Mouse (Mus musculus) cerebellum, adult 11 months (tissue): ENCODE measurements around the gene Zmynd8.

ENCODE experiments used
- DNase-seq: peaks from one replicate; pipeline ENCODE4 v3.0.0; 2022

The Zmynd8 gene

DNA sequence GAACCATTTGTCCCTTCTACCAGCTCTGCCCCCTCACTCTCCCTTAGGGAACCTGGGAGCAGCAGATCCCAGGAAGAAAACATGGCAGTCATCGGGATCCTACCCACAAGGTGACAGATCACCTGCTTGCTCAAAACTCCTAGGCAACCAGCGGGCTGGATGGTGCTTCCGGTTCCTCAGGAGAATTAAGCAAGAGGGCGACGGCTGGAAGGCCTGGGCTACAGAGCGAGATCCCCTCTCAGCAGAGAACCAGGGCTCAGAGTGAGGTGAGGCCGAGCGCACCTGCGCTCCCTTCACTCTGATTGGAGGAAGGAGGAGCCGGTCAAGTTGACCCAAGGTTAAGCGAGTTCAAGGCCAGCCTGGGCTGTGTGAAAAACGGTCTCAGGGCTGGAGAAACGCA is 2.6 kb downstream of the Zmynd8 start:
- no peak for DNase-seq

DNA sequence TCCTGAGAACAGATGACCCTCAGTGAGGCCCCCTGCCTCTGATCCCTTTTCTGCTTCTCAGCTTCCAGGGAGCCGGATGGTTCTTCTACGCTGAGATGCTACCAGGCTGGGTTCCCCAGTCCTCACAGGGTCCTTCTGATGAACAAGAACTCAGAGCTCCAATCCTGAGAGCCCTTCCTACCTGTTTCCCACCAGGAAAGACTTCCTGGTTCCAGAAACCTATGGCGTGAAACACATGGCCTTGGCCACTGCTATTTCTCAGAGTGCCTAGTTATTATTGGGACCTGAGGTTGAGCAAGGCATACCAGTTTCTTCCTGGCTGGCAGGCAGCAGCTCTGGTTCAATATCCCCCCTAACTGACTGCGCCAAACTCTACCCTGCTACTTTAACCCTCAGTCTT is 3.1 kb downstream of the Zmynd8 start:
- no peak for DNase-seq

DNA sequence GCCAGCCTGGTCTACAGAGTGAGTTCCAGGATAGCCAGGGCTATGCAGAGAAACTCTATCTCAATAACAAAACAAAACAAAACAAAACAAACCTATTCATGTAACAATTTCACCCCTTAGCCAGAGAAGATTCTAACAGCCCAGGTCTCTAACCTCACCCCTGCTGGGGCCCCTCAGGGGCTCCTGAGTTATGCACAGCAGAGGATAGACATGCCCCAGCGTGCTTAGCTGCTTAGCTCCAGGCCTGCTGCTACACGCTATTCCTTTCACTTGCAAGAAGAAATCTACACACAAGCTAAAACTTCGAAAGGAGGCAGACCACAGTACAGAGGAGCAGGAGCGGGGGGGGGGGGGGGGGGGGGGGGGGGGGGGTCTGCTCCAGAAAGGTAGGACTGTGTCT is 4.3 kb downstream of the Zmynd8 start:
- DNase-seq, result no peak

DNA sequence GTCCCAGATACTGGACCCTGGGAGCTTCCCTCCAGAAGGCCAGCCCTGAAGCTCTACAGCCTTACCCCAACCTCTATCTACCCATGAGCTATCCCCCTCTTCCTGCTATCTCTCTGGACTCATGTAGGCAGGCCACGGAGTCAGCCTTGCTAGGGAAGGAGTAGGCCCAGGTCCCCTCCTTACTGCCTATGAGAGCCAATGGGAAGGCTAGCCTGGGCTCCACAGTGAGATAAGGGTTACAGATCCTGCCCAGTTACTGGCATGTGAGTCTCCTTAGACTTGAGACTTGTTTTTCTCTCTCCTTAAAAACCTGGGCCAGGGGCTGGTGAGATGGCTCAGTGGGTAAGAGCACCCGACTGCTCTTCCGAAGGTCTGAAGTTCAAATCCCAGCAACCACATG is 5.6 kb downstream of the Zmynd8 start:
- DNase-seq, result no peak

DNA sequence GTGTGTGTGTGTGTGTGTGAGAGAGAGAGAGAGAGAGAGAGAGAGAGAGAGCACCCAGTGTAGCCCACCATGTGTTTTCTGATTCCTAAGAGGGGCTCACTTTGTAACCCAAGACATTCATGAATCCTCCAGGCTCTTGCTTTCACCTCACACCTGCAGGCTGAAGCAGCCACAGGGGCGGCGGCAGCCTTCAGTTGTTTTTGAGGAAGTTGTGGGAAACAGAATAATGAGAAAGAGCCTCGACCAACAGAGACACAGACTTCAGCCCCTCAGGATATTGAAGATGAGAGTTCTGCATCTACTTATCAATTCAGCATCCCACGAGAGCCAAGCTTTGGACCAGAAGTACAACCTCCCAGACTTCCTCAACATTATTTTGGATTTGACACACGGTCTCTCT is 6.2 kb downstream of the Zmynd8 start:
- no peak for DNase-seq

DNA sequence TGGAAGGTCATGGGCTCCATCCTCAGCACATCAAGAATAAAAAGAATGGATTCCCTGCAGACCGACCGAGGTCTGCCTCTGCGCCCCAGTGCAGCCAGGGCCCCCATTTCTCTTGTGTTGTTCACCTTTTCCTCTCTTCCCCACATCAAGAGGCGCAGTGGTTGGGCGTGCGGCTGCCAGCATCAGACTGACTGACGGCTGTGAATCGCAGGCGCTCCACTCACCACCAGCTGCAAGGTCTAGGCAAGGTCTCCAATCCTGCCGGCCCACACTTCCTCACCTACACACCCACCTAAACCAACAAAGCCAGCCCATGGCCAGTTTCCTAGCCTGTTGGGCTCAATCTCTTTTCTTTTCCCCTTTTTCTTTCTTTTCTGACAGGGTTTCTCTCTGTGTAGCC is 8.4 kb downstream of the Zmynd8 start:
- DNase-seq, result no peak

DNA sequence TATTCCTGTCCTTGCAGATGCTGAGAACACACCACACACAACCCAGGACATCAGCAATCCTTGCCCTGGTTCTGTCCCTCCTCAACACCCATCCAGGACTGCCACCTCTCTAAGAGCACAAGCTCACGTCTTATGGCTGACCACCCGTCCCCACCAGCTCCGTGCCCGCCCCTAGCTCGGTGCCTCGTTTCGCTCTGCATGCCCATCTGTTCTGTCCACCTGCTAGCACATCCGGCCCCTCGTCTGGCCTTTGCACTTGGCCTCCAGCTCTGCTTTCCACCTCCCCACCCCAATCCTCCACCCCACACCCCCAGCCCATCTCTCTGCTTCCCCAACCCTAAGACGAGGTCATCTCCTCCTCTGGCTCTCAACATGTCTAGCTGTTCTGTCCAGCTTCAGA is 8.9 kb downstream of the Zmynd8 start:
- peak; percentile 47 for DNase-seq

DNA sequence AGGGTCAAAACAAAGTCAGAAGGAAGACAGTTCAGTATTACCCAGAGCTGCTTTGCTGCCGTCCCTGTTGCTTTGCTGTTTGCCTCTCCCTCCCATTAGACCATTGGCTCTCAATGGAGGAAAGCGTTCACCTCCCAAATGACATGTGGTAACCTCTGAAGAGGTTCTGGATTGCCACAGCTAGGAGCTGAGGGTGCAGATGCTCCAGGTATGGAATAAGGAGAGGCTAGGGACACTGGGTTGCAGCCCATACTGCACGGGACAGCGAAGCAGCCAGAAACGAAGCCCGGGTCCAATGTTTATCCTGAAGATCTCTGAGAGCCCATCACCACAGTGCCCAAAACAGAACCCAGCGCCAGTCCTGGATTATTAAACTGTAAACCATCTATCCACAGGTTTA is 9.6 kb downstream of the Zmynd8 start:
- DNase-seq, result no peak

DNA sequence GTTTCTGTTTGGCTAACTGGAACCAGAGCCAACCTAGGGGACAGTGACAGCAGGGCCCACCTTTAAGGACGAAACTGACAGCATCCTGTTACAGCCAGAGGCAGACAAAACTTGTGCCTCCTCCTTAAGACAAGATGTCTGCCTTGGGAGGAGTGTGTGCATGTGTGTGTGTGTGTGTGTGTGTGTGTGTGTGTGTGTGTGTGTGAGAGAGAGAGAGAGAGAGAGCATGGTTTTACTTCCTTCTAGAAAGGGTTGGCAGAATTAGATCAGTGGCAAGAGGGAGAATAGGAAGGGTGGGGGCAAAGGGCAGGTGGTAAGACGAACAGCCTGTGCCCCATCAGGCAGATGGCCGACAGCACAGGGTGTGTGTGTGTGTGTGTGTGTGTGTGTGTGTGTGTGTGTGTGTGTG is 10.0 kb downstream of the Zmynd8 start:
- no peak for DNase-seq

DNA sequence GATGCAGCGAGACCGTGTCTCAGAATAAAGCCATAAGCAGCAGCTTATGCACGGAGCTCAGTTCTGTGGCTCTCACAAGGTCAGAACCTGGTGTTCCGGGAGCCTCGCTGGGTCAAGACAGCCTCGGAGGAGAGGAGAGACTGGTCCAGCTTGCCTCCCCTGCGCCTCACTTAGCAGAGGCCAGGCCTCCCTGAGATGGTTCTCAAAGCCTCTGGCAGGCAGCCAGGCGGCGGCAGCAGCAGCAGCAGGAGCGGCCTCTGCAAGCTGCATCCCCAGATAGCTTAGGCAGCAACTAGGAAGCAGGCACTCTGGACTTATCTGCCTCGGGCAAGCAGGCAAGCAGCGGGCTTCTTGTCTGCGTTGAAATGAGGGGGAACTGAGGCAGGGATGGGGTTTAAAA is 10.4 kb downstream of the Zmynd8 start:
- peak; percentile 69 for DNase-seq

DNA sequence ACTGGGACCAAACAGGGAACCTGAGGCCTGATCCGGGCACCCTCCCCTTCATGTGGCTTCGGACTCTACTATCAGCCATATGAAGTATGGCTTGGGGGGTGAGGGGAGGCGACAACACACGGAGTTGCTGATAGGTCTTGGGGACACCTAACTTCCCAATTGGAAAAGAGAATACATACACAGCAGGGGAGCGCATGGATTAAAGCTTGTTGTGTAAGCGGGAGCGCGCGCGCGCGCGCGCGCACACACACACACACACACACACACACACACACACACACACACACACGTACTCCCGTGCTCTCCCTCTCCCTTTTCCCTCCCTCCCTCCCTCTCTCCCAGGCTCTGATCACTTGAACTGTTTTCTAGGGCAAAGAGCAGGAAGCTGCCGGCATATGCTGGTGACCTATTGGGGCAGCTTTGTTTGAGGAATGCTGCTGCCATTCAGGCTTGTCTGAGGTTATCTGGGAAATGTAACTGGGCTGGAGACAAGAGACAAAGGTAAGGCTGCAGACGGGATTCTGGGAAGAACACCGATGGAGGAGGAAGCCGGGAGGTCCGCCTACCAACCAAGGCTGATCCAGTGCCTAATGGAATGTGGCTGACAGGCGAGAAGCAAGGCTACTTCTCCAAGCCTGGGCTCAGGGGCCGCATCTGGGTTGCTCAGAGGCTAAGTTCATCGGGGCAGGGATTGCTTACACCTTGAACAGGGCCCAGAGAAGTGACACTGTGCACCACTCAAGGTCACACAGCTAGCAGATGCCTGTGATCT is 11.8 kb downstream of the Zmynd8 start:
- peak; percentile 39 for DNase-seq

DNA sequence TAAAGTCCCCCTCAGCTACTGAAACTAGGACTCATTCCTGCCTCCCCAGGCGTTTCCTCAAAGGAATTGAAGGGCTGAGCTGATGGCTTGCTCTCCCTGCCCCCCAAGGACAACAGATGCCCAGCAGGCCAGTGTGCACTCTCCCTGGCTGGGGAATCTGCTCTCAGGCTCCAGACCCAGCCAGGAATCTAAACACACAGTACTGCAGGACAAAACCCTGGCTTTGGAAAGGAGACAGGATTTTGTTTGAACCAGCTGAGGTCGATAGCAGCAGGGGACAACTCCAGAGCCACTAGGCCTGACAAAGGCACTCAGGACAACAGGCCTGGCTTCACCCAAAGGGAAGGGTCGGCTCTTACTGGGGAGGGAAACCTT is 12.3 kb downstream of the Zmynd8 start:
- peak; percentile 55 for DNase-seq

DNA sequence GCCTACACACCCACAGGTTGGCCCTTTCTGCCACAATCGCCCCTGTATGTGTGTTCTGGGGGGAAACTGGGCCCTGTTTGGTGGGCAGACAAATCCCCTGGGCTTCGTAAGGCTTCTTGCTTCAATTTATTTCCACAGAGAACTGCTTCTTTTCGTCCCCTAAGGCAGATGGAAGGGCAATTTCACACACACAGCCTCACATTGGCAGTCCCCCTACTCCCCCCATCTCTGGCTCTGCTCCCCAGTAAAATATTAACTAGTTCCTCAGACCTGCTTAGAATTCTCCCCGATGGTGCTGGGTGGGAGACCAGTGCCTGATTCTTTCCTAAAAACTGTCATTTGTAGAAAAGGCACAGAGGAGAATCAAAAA is 12.9 kb downstream of the Zmynd8 start:
- DNase-seq, result no peak

DNA sequence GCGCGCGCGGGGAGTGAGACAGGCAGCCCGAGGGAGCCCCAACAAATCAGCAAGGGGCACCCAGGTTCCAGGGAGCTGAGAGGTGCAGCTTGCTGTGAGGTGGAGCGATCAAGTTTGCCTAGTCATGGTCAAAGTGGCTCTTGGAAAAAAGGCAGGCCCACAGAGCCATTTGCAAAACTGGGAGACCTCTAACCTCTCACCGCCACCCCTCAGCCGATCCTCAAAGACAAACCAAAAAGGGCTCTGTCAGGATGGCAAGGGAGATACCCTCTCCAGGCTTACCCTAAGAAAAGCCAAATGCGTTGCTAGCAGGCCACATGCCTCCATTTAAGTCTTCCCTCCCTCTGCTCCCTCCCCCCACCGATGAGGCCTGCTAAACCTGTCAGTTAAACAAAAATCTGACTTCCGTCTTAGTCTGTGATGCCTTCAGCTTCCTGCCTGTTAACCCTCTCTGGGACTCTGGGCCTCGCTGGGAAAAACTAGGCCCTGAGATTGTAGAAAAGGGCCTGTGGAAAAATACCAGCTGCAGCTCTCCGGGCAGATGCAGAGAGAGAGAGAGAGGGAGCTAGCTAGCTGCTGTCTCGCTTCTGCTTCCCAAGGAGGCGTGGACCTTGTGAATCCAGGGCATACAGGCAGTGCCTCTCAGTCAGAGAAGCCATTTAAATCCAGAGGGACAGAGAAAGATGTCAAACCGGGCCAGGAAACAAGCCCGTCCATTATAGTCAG is 13.4 kb downstream of the Zmynd8 start:
- peak; percentile 37 for DNase-seq

DNA sequence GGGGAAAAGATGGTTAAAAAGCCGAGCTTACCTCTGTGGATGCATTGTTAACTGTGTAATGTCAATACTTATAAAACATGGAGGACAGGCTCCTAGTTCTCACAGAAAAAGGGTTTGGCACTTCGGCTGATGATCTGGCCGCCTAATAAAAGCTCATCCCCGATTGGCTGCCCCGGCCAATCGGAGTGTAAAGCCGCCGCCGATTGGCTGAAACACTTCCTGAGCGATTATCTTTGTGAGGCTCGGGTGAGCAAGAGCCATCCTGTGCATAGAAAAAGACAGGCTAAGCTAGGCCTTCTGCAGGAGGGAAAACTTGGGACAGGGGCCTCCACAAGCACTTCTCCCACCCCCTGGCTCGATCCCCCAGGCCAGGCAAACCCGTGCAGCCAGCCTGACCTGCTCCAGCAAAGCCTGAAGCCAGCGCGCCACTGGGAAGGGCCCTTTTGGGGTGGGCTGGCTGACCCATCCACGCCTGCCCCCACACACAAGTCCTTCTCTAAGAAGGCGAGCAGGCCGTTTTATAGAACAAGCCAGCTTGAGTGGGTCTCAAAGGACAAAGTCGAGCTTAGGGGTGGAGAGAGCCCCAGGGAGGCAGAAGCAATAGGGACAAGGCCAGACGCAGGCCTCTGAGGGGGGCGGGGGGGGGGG is 14.1 kb downstream of the Zmynd8 start:
- peak; percentile 96 for DNase-seq

DNA sequence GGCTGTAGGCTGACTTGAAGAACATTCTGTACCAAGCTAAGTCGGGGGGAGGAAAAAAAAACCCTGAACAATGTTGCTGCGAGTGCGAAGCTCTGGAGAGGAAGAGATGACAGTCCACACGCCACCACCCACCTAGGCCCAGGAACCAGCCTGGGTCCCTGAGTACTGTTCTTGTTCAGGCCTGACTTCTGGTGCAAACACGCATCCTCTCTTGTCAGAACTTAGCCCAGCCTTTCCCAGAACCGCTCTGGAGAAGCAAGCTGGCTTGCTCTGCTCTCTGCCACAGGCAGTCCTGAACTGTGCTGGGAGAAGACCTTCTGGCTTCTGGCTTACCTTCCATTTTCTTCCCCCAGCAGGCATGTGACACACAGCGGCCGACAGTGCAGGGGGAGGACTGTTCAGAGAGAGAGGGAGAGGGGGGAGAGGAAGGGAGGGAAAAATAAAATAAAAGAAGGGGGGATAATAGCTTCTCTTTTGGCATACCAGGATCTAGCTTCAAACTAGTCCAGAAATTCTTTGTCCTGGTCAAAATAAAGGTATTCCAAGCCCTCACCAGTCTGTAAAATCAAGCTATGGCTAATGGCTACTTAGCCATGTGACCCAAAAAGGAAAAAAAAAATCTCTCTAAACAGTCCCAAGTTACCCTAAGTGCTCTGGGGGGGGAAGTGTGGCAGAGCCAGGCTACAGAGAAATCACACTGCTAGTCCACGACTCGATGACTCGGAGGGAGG is 14.8 kb downstream of the Zmynd8 start:
- peak; percentile 45 for DNase-seq

DNA sequence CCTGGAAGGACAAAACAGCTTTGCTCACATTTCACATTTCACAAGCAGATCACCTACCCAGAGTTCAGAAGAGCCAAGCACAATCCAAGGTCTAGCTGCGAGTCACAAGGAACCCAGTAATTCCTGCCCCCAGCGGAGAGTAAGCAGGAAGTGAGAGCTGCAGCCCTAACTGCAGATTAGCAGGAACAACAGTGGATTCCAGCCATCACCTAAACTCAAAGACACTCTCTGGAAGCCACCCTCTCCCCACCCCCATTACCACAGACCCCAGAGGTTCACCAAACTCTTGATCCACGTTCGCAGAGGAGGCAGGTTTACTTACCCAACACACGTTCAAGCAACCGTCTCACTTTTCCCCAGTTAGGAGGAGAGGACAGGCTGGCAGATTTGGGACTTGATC is 15.8 kb downstream of the Zmynd8 start:
- no peak for DNase-seq

DNA sequence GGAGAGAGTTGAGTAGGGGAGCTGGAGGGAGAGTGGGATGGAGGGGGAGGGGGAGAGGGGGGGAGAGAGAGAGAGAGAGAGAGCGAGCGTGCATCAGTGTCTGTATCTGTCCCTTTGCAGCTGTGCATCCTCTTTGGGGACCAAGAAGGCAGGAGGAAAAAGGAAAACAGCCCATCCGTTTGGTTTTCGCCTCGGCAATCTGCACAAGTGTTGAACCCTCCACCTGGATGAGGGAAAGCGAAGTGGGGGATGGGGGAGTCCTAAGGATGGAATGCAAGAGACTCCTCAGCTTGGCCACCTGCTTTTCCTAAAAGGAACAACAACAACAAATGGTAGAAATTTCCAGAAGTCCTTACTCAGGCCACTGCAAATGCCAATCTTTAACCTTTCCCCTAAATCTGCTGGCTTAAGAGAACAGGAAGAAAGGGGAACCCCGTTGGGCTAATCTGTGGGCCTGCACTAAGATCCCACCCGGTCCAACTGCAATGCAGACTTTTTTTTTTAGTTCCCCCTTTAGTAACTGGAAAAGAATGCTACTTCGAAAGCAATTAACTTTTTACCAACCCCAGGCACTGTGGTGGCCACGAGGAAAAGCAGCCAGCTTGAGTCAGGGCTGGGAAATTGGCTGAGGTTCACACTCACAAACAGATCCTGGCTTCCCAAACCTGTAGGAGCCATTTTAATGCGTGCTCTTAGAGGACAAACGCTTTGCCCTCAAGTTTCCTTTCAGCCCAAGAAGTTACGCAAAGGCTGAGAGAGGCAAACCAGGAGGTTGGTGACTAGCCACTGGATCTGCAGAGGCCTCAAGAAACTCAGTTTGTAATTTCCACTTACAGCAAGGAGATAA is 17.0 kb downstream of the Zmynd8 start:
- DNase-seq, result peak; percentile 43

DNA sequence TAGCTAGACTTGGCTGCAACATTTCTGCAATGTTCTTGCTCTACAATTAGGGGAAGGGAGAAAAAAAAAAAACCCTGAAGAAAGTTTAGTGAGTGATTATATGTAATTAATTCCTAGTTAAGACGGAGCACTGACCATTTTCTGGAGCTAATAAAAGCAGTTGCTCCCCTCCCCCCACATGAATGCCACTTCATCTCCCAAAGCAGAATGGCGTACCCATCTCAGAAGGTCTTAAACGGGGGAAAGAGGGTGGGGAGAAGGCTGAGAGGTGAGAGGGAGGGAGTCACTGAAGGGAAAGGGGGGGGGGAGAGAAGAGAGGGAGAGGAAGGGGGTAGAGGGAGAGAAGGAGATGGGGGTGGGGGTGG is 17.6 kb downstream of the Zmynd8 start:
- no peak for DNase-seq

DNA sequence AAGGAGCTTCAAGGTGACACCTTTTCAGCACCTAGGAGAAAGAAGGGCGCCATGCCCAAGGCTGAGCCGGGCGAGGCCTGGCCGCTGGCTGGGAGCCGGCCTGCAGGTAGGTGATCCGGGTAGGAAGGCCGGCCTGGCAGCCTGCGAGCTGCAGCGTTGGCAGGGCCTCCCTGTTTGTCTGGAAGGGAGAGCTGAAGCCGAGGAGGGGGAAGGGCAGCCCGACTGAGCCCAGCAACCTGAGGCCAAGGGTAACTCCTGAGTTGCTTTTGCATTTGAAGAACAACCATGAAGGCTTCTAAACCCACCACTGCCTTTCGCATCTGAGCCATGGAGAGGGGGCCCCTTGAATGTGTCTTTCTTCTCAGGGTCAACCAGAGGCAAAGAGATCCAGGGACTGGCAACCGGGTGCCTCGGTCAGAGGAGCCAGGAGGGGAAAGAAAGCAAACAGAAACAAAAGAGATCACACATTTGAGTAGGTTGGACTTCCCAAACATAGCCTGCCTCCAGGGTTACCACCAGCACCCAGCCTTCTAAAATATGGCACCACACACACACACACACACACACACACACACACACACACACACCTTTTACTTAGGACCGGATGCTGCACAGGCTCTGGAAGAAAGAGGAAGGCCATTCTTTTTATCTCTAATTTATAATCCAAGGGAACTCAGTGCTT is 18.2 kb downstream of the Zmynd8 start:
- peak; percentile 95 for DNase-seq

DNA sequence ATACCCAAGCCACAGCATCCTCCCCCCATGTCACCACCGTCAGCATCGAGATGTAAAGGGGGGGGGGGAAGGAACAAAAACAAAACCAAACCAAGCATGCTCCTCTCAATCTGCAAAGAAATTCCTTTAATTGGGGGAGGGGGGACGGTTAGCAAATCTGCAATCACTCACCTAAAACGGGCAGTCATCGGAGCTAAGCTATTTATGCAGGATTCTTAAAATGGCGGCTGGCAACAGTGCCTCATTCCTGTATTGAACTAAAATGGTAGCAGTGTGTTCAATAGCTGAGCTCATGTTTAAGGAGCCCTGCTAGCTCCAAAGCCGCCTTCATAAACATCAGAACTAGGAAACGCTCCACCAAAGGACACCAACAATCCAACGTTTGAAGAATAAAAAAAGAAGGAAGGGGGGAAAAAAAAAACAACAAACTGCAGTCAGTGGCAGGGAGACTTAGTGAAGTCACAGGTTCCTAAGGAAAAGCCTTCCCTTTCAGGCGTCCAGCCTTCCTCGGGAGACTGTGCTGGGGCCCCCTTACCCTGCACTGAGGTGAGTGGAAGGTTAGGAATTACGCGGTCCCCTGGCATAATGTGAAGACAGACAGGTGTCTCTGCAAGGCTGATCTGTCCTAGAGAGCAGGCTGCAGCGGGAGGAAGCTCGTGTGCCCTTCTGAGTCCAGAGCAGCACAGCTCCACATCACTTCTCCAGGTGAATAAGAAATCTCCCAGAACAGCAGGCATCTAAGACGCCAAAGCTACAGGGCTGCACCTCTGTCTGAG is 19.2 kb downstream of the Zmynd8 start:
- DNase-seq, result peak; percentile 53
